Mouse (Mus musculus) T-helper 1 cell (primary cell): ENCODE results near the gene Mak.

ENCODE experiments used
- in situ Hi-C: fragments of 300-600 bp; cut with MboI, MseI; formaldehyde crosslinking; loops from one replicate; pipeline ENCODE4 v1.15.1; 2025; ENCODE audit warnings: high pct_unique_total_duplicates

Gene Mak

GRCm38 (mm10) chr13:41079421-41079780, at the start of gene Mak:
Gene Mak (minus strand): TSS chr13:41079706.
- in situ Hi-C loops: loop anchor here (10.0 kb wide), 1 partner anchor 235 kb away; no protein-coding TSS in a partner anchor

GRCm38 (mm10) chr13:41129061-41129460, 49.6 kb upstream of the Mak start:
- in situ Hi-C loops: no loop called here

- in situ Hi-C loops: no loop called here
Measured at GRCm38 (mm10) chr13:41128326-41128725, 48.8 kb upstream of the Mak start.

GRCm38 (mm10) chr13:41123666-41124225, 44.2 kb upstream of the Mak start:
- in situ Hi-C loops: no loop called here

GRCm38 (mm10) chr13:41119152-41119945, 39.8 kb upstream of the Mak start:
- in situ Hi-C loops: no loop called here

- in situ Hi-C loops: no loop called here
Measured at GRCm38 (mm10) chr13:41113940-41114339, 34.4 kb upstream of the Mak start, which contains the start of gene Sycp2l. Gene Sycp2l (plus strand): TSS chr13:41114307.

GRCm38 (mm10) chr13:41110935-41111334, 31.4 kb upstream of the Mak start, which contains the start of gene Gcm2:
Gene Gcm2 (minus strand): TSS chr13:41111035.
- in situ Hi-C loops: no loop called here

GRCm38 (mm10) chr13:41105541-41105940, 26.0 kb upstream of the Mak start:
- in situ Hi-C loops: no loop called here

- in situ Hi-C loops: no loop called here
Measured at GRCm38 (mm10) chr13:41103841-41104525, 24.5 kb upstream of the Mak start.

- in situ Hi-C loops: no loop called here
Measured at GRCm38 (mm10) chr13:41100031-41100430, 20.5 kb upstream of the Mak start.

GRCm38 (mm10) chr13:41098325-41098724, 18.8 kb upstream of the Mak start:
- in situ Hi-C loops: no loop called here

- in situ Hi-C loops: no loop called here
Measured at GRCm38 (mm10) chr13:41097324-41098058, 18.0 kb upstream of the Mak start.

- in situ Hi-C loops: no loop called here
Measured at GRCm38 (mm10) chr13:41094160-41094559, 14.7 kb upstream of the Mak start.

- in situ Hi-C loops: no loop called here
Measured at GRCm38 (mm10) chr13:41091271-41091670, 11.8 kb upstream of the Mak start.

- in situ Hi-C loops: no loop called here
Measured at GRCm38 (mm10) chr13:41088746-41089145, 9.2 kb upstream of the Mak start.

GRCm38 (mm10) chr13:41085140-41085539, 5.6 kb upstream of the Mak start:
- in situ Hi-C loops: no loop called here

GRCm38 (mm10) chr13:41084521-41084920, 5.0 kb upstream of the Mak start:
- in situ Hi-C loops: loop anchor here (5.0 kb wide), 1 partner anchor 163 kb away; the partner anchor contains the start of gene Smim13

GRCm38 (mm10) chr13:41080700-41081099, 1.2 kb upstream of the Mak start:
- in situ Hi-C loops: loop anchor here (5.0 kb wide), 1 partner anchor 167 kb away; the partner anchor contains the start of gene Smim13

- in situ Hi-C loops: loop anchor here (5.0 to 10.0 kb wide), 2 partner anchors 167 to 235 kb away; partner anchors contain the start of gene Smim13
Measured at GRCm38 (mm10) chr13:41079859-41080258, 353 bp upstream of the Mak start.

- in situ Hi-C loops: loop anchor here (10.0 kb wide), 1 partner anchor 234 kb away; no protein-coding TSS in a partner anchor
Measured at GRCm38 (mm10) chr13:41078690-41079420, 651 bp downstream of the Mak start.

- in situ Hi-C loops: loop anchor here (10.0 kb wide), 1 partner anchor 233 kb away; no protein-coding TSS in a partner anchor
Measured at GRCm38 (mm10) chr13:41077921-41078320, 1.6 kb downstream of the Mak start.
